Mouse (Mus musculus) ES-Bruce4 (cell line): ENCODE data around the gene Otulinl. TPM values are rescaled to one million over a fixed set of nuclear protein-coding genes. Genes with fewer than 3 reads are reported as not detected.

Experiments used
- H3K27ac ChIP-seq: 2 replicates; pipeline ENCODE4 v1.5.1; 2012; ENCODE audit warnings: low read length, inconsistent platforms; ENCODE audit not compliant: insufficient read depth
- H3K27me3 ChIP-seq: 2 replicates; pipeline ENCODE4 v1.6.1; 2012; ENCODE audit warnings: mild to moderate bottlenecking, low read length, inconsistent platforms; ENCODE audit not compliant: control insufficient read depth, poor library complexity, insufficient read depth, severe bottlenecking
- H3K36me3 ChIP-seq: 2 replicates; pipeline ENCODE4 v1.6.1; 2012; ENCODE audit warnings: inconsistent platforms, mild to moderate bottlenecking, low read length, moderate library complexity; ENCODE audit not compliant: control insufficient read depth, poor library complexity, insufficient read depth, severe bottlenecking
- H3K4me1 ChIP-seq: one replicate; pipeline ENCODE4 v1.8.1; 2011; ENCODE audit warnings: low read length; ENCODE audit not compliant: control insufficient read depth, insufficient read depth
- H3K4me3 ChIP-seq: 2 replicates; pipeline ENCODE4 v1.5.1; 2011; ENCODE audit warnings: low read depth, mild to moderate bottlenecking, low read length
- H3K9ac ChIP-seq: 2 replicates; pipeline ENCODE4 v1.6.1; 2012; ENCODE audit warnings: low read depth, mild to moderate bottlenecking, inconsistent platforms; ENCODE audit not compliant: poor library complexity, severe bottlenecking
- H3K9me3 ChIP-seq: replicated peaks from 2 replicates; pipeline ENCODE4 v1.6.1; 2012; ENCODE audit warnings: mild to moderate bottlenecking, low read length, inconsistent platforms; ENCODE audit not compliant: control insufficient read depth, poor library complexity, insufficient read depth, severe bottlenecking
- CTCF ChIP-seq: IDR thresholded peaks from one replicate; pipeline ENCODE4 v1.8.1; 2011; ENCODE audit warnings: low read depth, low read length
- EP300 ChIP-seq: IDR thresholded peaks from 2 replicates; pipeline ENCODE4 v1.6.1; 2011; ENCODE audit warnings: low read depth, low read length; ENCODE audit not compliant: insufficient read depth
- POLR2A ChIP-seq: IDR thresholded peaks from one replicate; pipeline ENCODE4 v1.8.1; 2011; ENCODE audit warnings: low read length; ENCODE audit not compliant: insufficient read depth
- polyA plus RNA-seq: library from polyadenylated mRNA; stranded (reverse); fragments of >200 nt; gene quantifications from 2 replicates; pipeline ENCODE4 v1.2.4, GENCODE M21; 2011; ENCODE audit warnings: low read depth; ENCODE audit not compliant: missing spikeins, insufficient read depth, insufficient read length

Otulinl gene
- polyA plus RNA-seq, 1 experiment = 0.87 TPM

DNA sequence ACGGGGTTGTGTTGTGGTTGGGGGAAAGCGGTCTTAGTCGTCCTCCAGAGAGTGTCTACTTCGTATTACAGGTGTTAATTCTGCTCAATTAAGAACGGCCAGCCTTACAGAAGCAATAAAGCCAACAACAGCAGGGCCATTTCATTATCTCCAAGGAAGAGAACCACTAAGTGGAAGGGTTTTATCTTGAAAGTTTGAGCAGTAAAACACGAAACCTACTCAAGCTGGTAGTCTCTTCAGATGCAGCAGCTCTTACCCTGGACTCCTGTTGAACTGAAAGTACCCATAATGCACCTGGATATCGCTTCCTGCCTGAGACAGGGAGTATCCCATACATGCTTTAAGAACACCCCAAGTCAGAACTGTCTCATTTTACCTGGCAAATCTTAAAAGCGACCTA lies 10.7 kb downstream of the Otulinl start:
- no peaks in the 10 kb centered on the region for H3K4me1 ChIP-seq
- H3K27ac ChIP-seq = no peak overlapping the region
- H3K4me3 ChIP-seq = no peak overlapping the region
- H3K9ac ChIP-seq = no peak overlapping the region
- H3K36me3 ChIP-seq = no peaks in the 10 kb centered on the region
- TF ChIP-seq POLR2A (no peak), EP300 (no peak), CTCF (no peak)
- no peaks in the 10 kb centered on the region for H3K27me3 ChIP-seq
- H3K9me3 ChIP-seq = 0 out of 2 replicates have a peak, but pooled peaks cover 2% of the 10 kb centered on the region

DNA sequence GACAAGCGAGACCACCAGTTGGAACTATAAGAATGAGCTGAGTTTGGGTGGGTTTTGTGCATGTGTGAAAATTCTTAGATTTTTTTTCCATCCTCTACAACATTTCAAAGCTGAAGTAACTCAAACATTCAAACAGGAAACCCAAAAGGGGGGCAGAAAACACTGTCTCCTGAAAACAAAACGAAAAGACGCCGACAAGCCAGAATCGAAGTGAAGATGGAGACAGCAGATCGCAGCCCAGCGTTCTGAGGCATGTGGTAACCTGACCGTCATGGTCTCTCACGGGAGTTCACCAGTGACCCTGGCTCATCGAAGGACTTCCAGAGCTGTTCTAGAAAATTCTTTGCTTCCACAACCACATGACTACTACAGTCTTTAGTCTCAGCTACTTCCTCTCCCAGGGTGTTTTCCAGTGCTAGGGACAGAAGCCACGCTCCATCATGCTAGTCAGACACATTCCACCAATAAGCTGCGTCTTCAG lies 11.4 kb downstream of the Otulinl start:
- Histone ChIP-seq H3K27me3 (no peaks in the 10 kb centered on the region), H3K4me1 (peaks cover 3% of the 10 kb centered on the region), H3K9me3 (0 out of 2 replicates have a peak, but pooled peaks cover 2% of the 10 kb centered on the region), H3K36me3 (no peaks in the 10 kb centered on the region), H3K4me3 (no peak overlapping the region), H3K9ac (no peak overlapping the region), H3K27ac (no peak overlapping the region)
- TF ChIP-seq EP300 = no peak
- TF ChIP-seq POLR2A = no peak
- TF ChIP-seq CTCF = no peak

DNA sequence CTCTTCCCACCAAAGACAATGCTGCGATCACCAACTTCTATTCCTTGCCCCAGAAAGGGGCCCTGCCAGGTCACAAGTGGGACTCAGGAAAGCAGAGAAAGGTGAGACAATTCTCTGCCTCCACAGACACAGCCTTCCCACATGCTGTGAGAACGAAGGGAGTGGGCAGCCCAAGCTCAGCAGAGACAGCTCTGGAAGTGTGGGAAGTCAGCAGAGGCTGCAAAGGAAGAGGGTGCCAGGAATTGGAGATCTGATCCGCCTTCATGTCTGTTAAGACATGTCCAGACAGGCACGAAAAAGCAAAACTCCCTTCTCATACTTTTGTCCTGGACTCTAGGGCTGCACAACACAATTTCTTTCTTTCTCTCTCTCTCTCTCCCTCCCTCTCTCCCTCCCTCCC lies 12.1 kb downstream of the Otulinl start:
- Histone ChIP-seq H3K36me3 (no peaks in the 10 kb centered on the region), H3K4me1 (peaks cover 3% of the 10 kb centered on the region), H3K9ac (no peak overlapping the region), H3K27me3 (no peaks in the 10 kb centered on the region), H3K9me3 (0 out of 2 replicates have a peak, but pooled peaks cover 2% of the 10 kb centered on the region), H3K27ac (no peak overlapping the region), H3K4me3 (no peak overlapping the region)
- no peak for TF ChIP-seq POLR2A
- no peak for TF ChIP-seq CTCF
- TF ChIP-seq EP300 = no peak

DNA sequence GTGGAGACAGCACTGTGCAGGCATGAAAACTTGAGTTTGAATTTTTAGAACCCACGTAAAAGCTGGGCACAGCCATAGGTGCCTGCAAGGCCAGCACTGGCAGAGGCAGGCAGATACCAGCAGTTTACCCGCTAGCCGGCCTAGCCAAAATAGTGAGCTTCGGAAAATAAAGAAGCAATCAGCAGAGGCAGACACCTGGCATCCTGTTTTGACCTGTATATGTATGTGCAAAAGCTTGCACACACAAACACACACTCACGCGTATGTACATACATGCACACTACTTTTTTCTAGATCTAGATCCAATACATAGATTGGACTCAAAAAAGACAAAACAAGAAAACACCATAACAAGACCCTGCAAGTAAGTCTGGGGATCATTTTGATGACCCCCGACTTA lies 12.8 kb downstream of the Otulinl start:
- TF ChIP-seq CTCF = no peak
- TF ChIP-seq POLR2A = no peak
- no peak for TF ChIP-seq EP300
- peaks cover 3% of the 10 kb centered on the region for H3K4me1 ChIP-seq
- H3K36me3 ChIP-seq = no peaks in the 10 kb centered on the region
- H3K27me3 ChIP-seq = no peaks in the 10 kb centered on the region
- no peak overlapping the region for H3K4me3 ChIP-seq
- H3K9me3 ChIP-seq = 0 out of 2 replicates have a peak, but pooled peaks cover 2% of the 10 kb centered on the region
- H3K27ac ChIP-seq = no peak overlapping the region
- no peak overlapping the region for H3K9ac ChIP-seq

- H3K27me3 ChIP-seq = no peaks in the 10 kb centered on the region
- H3K4me3 ChIP-seq = no peak overlapping the region
- H3K9ac ChIP-seq = no peak overlapping the region
- 0 out of 2 replicates have a peak, but pooled peaks cover 2% of the 10 kb centered on the region for H3K9me3 ChIP-seq
- no peaks in the 10 kb centered on the region for H3K36me3 ChIP-seq
- H3K4me1 ChIP-seq = peaks cover 3% of the 10 kb centered on the region
- no peak for TF ChIP-seq POLR2A
- TF ChIP-seq CTCF = no peak
- TF ChIP-seq EP300 = no peak
- H3K27ac ChIP-seq = no peak overlapping the region
Observed at GRCm38 (mm10) chr15:27668001-27668461, 13.3 kb downstream of the Otulinl start.

DNA sequence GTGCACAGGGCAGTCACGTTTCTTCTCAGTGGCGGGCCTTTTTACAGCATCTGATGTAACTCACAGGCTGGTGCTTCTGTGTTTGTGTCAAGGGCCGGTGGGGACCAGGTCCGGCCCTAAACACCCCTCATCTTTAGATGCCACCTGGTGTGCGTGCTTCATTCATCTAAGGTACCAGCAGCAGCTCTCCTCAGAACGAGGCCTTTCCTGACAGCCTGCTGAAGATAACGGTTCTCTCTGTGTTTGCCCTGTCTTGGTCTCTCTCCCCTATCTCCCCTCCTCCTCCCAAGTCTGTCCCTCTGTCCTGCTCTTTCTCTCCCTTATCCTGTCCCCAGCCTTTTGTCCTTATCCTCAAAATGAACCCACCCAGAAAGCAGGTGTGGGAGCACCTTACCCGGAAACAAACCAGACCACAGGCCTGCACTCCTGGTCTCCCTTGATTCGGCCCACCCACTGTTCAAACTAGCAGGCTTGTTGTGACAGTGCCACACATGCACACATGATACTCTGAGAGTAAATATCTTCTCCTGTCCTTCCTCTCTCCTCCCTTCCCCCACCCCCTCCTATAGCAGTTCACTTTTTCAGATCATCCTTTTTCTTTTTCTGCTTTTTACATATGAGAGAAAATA lies 14.4 kb downstream of the Otulinl start:
- Histone ChIP-seq H3K4me3 (no peak overlapping the region), H3K4me1 (peaks cover 3% of the 10 kb centered on the region), H3K27ac (no peak overlapping the region), H3K27me3 (no peaks in the 10 kb centered on the region), H3K9ac (no peak overlapping the region), H3K9me3 (0 out of 2 replicates have a peak, but pooled peaks cover 2% of the 10 kb centered on the region), H3K36me3 (no peaks in the 10 kb centered on the region)
- TF ChIP-seq CTCF (no peak), EP300 (no peak), POLR2A (no peak)
